Mouse (Mus musculus) right cerebral cortex, postnatal 25 days (tissue): ENCODE results near the gene Lins1.

Source experiments
- DNase-seq: peaks from one replicate; pipeline ENCODE4 v3.0.0; 2022

Gene Lins1

GRCm38 (mm10) chr7:66689620-66690360 lies at the start of gene Lins1:
TSS of gene Lins1 (plus strand) at chr7:66689889.
- peak; percentile 99 for DNase-seq

GRCm38 (mm10) chr7:66645736-66646135 lies 44.0 kb upstream of the Lins1 start:
- no peak for DNase-seq

- DNase-seq: no peak
Measured at GRCm38 (mm10) chr7:66649181-66649580, 40.5 kb upstream of the Lins1 start.

- no peak for DNase-seq
Measured at GRCm38 (mm10) chr7:66650883-66651282, 38.8 kb upstream of the Lins1 start.

- no peak for DNase-seq
Measured at GRCm38 (mm10) chr7:66652216-66652615, 37.5 kb upstream of the Lins1 start.

- DNase-seq: no peak
Measured at GRCm38 (mm10) chr7:66653596-66653995, 36.1 kb upstream of the Lins1 start.

- no peak for DNase-seq
Measured at GRCm38 (mm10) chr7:66655471-66655870, 34.2 kb upstream of the Lins1 start.

GRCm38 (mm10) chr7:66660291-66660690 lies 29.4 kb upstream of the Lins1 start:
- no peak for DNase-seq

- no peak for DNase-seq
Measured at GRCm38 (mm10) chr7:66660972-66661371, 28.7 kb upstream of the Lins1 start.

- DNase-seq: peak; percentile 51
Measured at GRCm38 (mm10) chr7:66661572-66661971, 28.1 kb upstream of the Lins1 start.

GRCm38 (mm10) chr7:66663548-66663947 lies 26.1 kb upstream of the Lins1 start:
- no peak for DNase-seq

- no peak for DNase-seq
Measured at GRCm38 (mm10) chr7:66667064-66667463, 22.6 kb upstream of the Lins1 start.

- no peak for DNase-seq
Measured at GRCm38 (mm10) chr7:66675800-66676199, 13.9 kb upstream of the Lins1 start.

GRCm38 (mm10) chr7:66682119-66682863 lies 7.4 kb upstream of the Lins1 start:
- no peak for DNase-seq

GRCm38 (mm10) chr7:66688721-66689120 lies 968 bp upstream of the Lins1 start:
- no peak for DNase-seq

GRCm38 (mm10) chr7:66689294-66689619 lies 432 bp upstream of the Lins1 start, which contains the start of gene Asb7:
TSS of gene Asb7 (minus strand) at chr7:66689596.
- DNase-seq: no peak

- no peak for DNase-seq
Measured at GRCm38 (mm10) chr7:66694467-66694866, 4.8 kb downstream of the Lins1 start.

- no peak for DNase-seq
Measured at GRCm38 (mm10) chr7:66702721-66703120, 13.0 kb downstream of the Lins1 start.

- no peak for DNase-seq
Measured at GRCm38 (mm10) chr7:66704631-66705030, 14.9 kb downstream of the Lins1 start.

GRCm38 (mm10) chr7:66711166-66711565 lies 21.5 kb downstream of the Lins1 start:
- DNase-seq: no peak

- no peak for DNase-seq
Measured at GRCm38 (mm10) chr7:66724514-66724913, 34.8 kb downstream of the Lins1 start.

GRCm38 (mm10) chr7:66724954-66725353 lies 35.3 kb downstream of the Lins1 start:
- no peak for DNase-seq

GRCm38 (mm10) chr7:66728072-66728471 lies 38.4 kb downstream of the Lins1 start:
- DNase-seq: no peak

- no peak for DNase-seq
Measured at GRCm38 (mm10) chr7:66729232-66729631, 39.5 kb downstream of the Lins1 start.
